Mouse (Mus musculus): ENCODE data around the gene Zfp770. TPM values are rescaled to one million over a fixed set of nuclear protein-coding genes. Genes with fewer than 3 reads are reported as not detected.

Zfp770 gene
- polyA plus RNA-seq, 1 experiment from 2014 or later, result 4.5 TPM

- Histone ChIP-seq H3K27me3 (no peaks in the 10 kb centered on the region), H3K9me3 (replicated peaks) (no peaks in the 10 kb centered on the region), H3K36me3 (ENCODE audit: poor library complexity, severe bottlenecking) (peaks cover 17% of the 10 kb centered on the region), H3K4me1 (peaks cover 14% of the 10 kb centered on the region), H3K4me3 (peak overlapping the region; percentile 68), H3K4me2 (peak overlapping the region; percentile 71), H3K27ac (no peak overlapping the region), H3K9ac (peak overlapping the region; percentile 79)
- peak; percentile 95 for ATAC-seq
- WGBS, result under 1% methylated on average over 44 of the region's 44 CpGs
Observed at GRCm38 (mm10) chr2:114174651-114175484, 26.4 kb downstream of the Zfp770 start.

- Histone ChIP-seq H3K4me2 (no peak overlapping the region; the same call in 1 of the 2 replicates), H3K27ac (no peak overlapping the region), H3K4me3 (no peak overlapping the region), H3K4me1 (peaks cover 14% of the 10 kb centered on the region), H3K36me3 (ENCODE audit: poor library complexity, severe bottlenecking) (peaks cover 21% of the 10 kb centered on the region), H3K27me3 (no peaks in the 10 kb centered on the region), H3K9me3 (replicated peaks) (no peaks in the 10 kb centered on the region), H3K9ac (no peak overlapping the region)
- no peak for ATAC-seq
Observed at GRCm38 (mm10) chr2:114173248-114173647, 28.0 kb downstream of the Zfp770 start.

- Histone ChIP-seq H3K9ac (no peak overlapping the region), H3K4me1 (no peaks in the 10 kb centered on the region), H3K27me3 (no peaks in the 10 kb centered on the region), H3K9me3 (replicated peaks) (no peaks in the 10 kb centered on the region), H3K36me3 (ENCODE audit: poor library complexity, severe bottlenecking) (peaks cover 56% of the 10 kb centered on the region), H3K4me3 (no peak overlapping the region), H3K27ac (no peak overlapping the region), H3K4me2 (no peak overlapping the region)
- ATAC-seq, result no peak
Observed at GRCm38 (mm10) chr2:114167837-114168236, 33.4 kb downstream of the Zfp770 start.

- Histone ChIP-seq H3K36me3 (ENCODE audit: poor library complexity, severe bottlenecking) (peaks cover 69% of the 10 kb centered on the region), H3K4me1 (no peaks in the 10 kb centered on the region), H3K9ac (no peak overlapping the region), H3K27me3 (no peaks in the 10 kb centered on the region), H3K27ac (no peak overlapping the region), H3K4me3 (no peak overlapping the region), H3K9me3 (replicated peaks) (no peaks in the 10 kb centered on the region), H3K4me2 (no peak overlapping the region)
- no peak for ATAC-seq
- WGBS, result 96% methylated on average over 1 of the region's 1 CpGs
Observed at GRCm38 (mm10) chr2:114161978-114162377, 39.3 kb downstream of the Zfp770 start.

- Histone ChIP-seq H3K4me3 (no peak overlapping the region), H3K9me3 (replicated peaks) (no peaks in the 10 kb centered on the region), H3K27me3 (no peaks in the 10 kb centered on the region), H3K27ac (no peak overlapping the region), H3K36me3 (ENCODE audit: poor library complexity, severe bottlenecking) (peaks cover 76% of the 10 kb centered on the region), H3K4me1 (no peaks in the 10 kb centered on the region), H3K4me2 (no peak overlapping the region), H3K9ac (no peak overlapping the region)
- no peak for ATAC-seq
- WGBS, result 88% methylated on average over 4 of the region's 4 CpGs
Observed at GRCm38 (mm10) chr2:114157345-114157744, 43.9 kb downstream of the Zfp770 start.

GRCm38 (mm10) chr2:114156639-114157038, 44.6 kb downstream of the Zfp770 start:
- Histone ChIP-seq H3K27me3 (no peaks in the 10 kb centered on the region), H3K36me3 (ENCODE audit: poor library complexity, severe bottlenecking) (peaks cover 71% of the 10 kb centered on the region), H3K9ac (no peak overlapping the region), H3K4me1 (no peaks in the 10 kb centered on the region), H3K4me2 (no peak overlapping the region), H3K4me3 (no peak overlapping the region), H3K9me3 (replicated peaks) (no peaks in the 10 kb centered on the region), H3K27ac (no peak overlapping the region)
- ATAC-seq, result no peak
- WGBS, result 100% methylated on average over 1 of the region's 1 CpGs

GRCm38 (mm10) chr2:114153247-114153646, 48.0 kb downstream of the Zfp770 start:
- H3K9me3 ChIP-seq (replicated peaks), result no peaks in the 10 kb centered on the region
- no peak for ATAC-seq
- H3K4me2 ChIP-seq, result no peak overlapping the region
- no peaks in the 10 kb centered on the region for H3K27me3 ChIP-seq
- H3K4me1 ChIP-seq, result no peaks in the 10 kb centered on the region
- H3K4me3 ChIP-seq, result no peak overlapping the region
- H3K36me3 ChIP-seq (ENCODE audit: poor library complexity, severe bottlenecking), result peaks cover 80% of the 10 kb centered on the region
- 92% methylated on average over 6 of the region's 6 CpGs for whole genome bisulfite sequencing
- H3K9ac ChIP-seq, result no peak overlapping the region
- H3K27ac ChIP-seq, result no peak overlapping the region

GRCm38 (mm10) chr2:114146864-114147458, 54.3 kb downstream of the Zfp770 start:
- no peak overlapping the region for H3K9ac ChIP-seq
- no peaks in the 10 kb centered on the region for H3K4me1 ChIP-seq
- WGBS, result 91% methylated on average over 15 of the region's 15 CpGs
- ATAC-seq, result no peak
- H3K27ac ChIP-seq, result no peak overlapping the region
- H3K9me3 ChIP-seq (replicated peaks), result no peaks in the 10 kb centered on the region
- no peak overlapping the region for H3K4me2 ChIP-seq
- peaks cover 75% of the 10 kb centered on the region for H3K36me3 ChIP-seq (ENCODE audit: poor library complexity, severe bottlenecking)
- no peaks in the 10 kb centered on the region for H3K27me3 ChIP-seq
- H3K4me3 ChIP-seq, result no peak overlapping the region

GRCm38 (mm10) chr2:114145315-114145801, 55.9 kb downstream of the Zfp770 start:
- Histone ChIP-seq H3K4me2 (no peak overlapping the region), H3K4me1 (no peaks in the 10 kb centered on the region), H3K27me3 (no peaks in the 10 kb centered on the region), H3K36me3 (ENCODE audit: poor library complexity, severe bottlenecking) (peaks cover 80% of the 10 kb centered on the region), H3K4me3 (no peak overlapping the region), H3K27ac (no peak overlapping the region), H3K9ac (no peak overlapping the region), H3K9me3 (replicated peaks) (no peaks in the 10 kb centered on the region)
- whole genome bisulfite sequencing, result 75% methylated on average over 6 of the region's 6 CpGs
- ATAC-seq, result no peak

- H3K36me3 ChIP-seq (ENCODE audit: poor library complexity, severe bottlenecking), result peaks cover 80% of the 10 kb centered on the region
- H3K27ac ChIP-seq, result no peak overlapping the region
- H3K9me3 ChIP-seq (replicated peaks), result no peaks in the 10 kb centered on the region
- H3K4me3 ChIP-seq, result no peak overlapping the region
- no peak overlapping the region for H3K4me2 ChIP-seq
- no peaks in the 10 kb centered on the region for H3K27me3 ChIP-seq
- ATAC-seq, result no peak
- 93% methylated on average over 5 of the region's 5 CpGs for WGBS
- no peaks in the 10 kb centered on the region for H3K4me1 ChIP-seq
- H3K9ac ChIP-seq, result no peak overlapping the region
Observed at GRCm38 (mm10) chr2:114144915-114145314, 56.4 kb downstream of the Zfp770 start.

- no peaks in the 10 kb centered on the region for H3K9me3 ChIP-seq (replicated peaks)
- 79% methylated on average over 6 of the region's 6 CpGs for WGBS
- no peak overlapping the region for H3K4me2 ChIP-seq
- peaks cover 82% of the 10 kb centered on the region for H3K36me3 ChIP-seq (ENCODE audit: poor library complexity, severe bottlenecking)
- H3K9ac ChIP-seq, result no peak overlapping the region
- H3K4me3 ChIP-seq, result no peak overlapping the region
- ATAC-seq, result no peak
- no peaks in the 10 kb centered on the region for H3K27me3 ChIP-seq
- no peaks in the 10 kb centered on the region for H3K4me1 ChIP-seq
- H3K27ac ChIP-seq, result peak overlapping the region; percentile 25; the same call in 1 of the 2 replicates
Observed at GRCm38 (mm10) chr2:114143842-114144241, 57.4 kb downstream of the Zfp770 start.
